Mouse (Mus musculus): ENCODE measurements around the gene Ier5.

DNA sequence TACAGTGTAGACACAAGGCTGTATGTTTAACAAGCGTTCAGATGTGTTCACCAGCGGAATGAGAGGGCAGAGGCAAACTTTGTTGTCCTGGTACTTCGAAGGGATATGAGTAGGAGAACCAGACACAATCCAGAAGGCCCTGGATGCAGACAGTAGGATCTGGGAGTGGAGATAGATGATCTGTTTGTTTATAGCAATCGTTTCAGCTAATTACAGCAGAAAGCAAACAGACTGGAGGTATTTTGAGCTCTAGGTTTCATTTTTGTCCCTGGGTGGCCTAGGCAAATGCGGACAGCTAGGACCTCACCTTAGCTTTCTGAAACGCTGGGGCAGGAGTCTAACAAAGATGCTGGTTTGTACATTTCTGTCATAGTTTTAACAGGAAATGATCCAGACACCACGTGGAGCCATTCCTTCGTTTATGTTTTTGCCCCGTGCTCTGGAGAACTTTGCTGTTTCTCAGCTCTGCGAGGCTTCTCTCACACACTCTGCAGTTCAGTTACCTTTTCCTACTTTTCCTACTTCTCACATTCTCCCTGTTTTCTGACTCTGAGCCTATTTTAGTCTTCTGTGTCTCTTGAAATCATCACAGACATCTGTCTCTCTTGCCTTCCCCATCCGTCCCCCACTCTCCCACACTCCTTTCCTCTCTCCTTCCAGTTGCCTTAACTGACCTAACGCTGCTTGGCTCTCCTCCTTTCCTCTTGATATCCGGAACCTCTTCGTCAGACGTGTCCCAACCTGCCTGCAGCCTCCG, 10.4 kb downstream of the Ier5 start:
- no peak for TF ChIP-seq MAX (IDR thresholded peaks at IDR 0.05; ENCODE audit: low read depth)
- TF ChIP-seq POLR2A (IDR thresholded peaks at IDR 0.05; ENCODE audit: insufficient read length, low read depth): no peak

All from myocyte (in vitro differentiated cells).